Mouse (Mus musculus): ENCODE measurements around the gene Il17rb.

Il17rb gene

DNA sequence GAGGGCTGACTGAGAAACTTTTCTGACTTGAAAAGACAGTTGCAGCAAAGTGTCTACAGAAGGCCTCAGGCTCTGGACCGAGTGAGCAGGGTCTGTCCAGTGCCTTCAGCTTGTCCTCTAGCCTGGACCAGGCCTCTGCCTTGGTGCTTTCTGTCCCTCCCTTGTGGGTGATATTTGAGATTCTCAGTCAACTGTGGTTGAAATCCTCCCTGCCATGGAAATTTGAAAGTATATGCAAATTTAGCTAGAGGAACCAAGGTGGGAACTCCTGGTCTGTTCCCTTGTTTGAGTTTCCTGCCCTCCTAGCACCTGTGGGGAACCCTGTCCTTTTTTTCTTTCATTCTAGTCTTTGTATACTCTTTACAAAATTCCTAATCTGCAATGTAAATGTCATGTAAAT lies 6.3 kb upstream of the Il17rb start:
- no peak for DNase-seq

GRCm38 (mm10) chr14:30014487-30014886 lies 5.8 kb upstream of the Il17rb start:
- DNase-seq: no peak

GRCm38 (mm10) chr14:30011886-30012560 lies 3.3 kb upstream of the Il17rb start:
- DNase-seq: no peak

- DNase-seq: peak in 1 of 2 experiments; percentile 38
These were observed 1.3 kb upstream of the Il17rb start for GRCm38 (mm10) chr14:30009864-30010560.

DNA sequence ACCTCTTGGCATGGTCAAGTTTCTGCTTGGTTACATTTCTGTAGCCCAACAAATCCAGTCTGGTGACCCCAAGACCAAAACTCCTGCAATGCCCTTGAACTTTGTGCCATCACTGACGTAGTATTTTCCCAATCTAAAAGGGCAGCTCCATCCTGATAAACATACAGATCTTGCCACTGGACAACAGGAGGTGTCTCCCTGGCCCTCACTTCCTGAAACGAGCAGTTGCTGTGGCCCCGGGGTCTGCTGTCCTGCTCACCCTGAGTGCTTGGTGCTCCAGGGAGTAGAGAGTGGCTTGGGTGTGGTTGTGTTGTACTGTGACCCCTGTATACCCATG lies 9.3 kb downstream of the Il17rb start:
- DNase-seq: no peak

DNA sequence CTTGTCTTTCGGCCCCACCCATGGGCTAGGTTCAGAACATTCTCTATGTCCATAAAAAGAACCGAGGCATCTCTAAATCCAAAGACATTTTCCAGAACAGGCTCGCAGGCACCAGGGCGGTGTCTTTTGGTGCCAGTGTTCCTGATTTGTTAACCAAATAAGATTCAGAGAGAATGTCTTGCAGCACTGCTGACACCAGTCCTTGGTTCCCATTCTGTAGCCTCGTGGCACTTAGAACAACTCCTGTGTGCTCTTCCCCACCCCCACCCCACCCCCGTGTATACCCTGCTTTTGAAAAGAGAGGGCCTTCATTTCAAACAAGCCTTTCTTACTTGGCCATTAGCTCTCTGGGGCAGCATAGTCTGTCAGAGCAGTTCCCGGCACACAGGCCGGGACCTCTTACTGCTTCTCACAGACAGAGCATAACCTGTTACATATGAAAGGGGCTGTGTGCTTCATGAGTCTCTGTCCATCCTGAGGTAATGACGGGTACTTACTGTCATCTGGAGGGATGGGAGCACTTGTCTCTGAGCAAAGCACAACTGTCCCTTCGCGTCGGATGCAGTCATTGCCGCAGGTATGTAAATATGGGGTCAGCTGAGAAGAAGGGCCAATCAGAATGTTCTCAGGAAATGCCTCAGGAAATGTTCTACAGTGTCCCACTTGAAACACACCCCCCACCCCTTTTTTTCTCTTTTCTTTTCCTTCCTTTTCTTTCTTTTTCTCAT lies 9.8 kb downstream of the Il17rb start:
- no peak for DNase-seq

DNA sequence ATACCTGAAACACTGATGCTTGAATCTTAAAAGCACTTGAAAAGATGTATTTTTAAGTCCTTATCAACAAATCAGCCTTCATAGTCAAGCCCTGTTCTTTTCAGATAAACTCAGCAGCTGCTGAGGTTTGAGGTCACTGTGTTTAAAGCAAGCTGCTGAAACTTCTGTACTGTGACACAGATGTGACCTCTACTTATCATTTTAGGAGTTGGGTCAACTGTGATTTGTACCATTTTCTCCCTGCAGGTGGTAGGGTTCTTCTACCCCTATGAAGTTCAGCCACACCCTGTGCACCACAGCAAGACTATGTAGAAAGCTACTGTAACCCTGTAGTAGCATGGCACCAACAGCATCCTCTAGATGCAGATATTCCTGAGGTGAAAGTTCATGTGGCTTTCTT lies 11.4 kb downstream of the Il17rb start:
- DNase-seq: no peak

- no peak for DNase-seq
These were observed 12.5 kb downstream of the Il17rb start for GRCm38 (mm10) chr14:29996000-29996751.

GRCm38 (mm10) chr14:29994976-29995375 lies 13.7 kb downstream of the Il17rb start:
- DNase-seq: no peak

DNA sequence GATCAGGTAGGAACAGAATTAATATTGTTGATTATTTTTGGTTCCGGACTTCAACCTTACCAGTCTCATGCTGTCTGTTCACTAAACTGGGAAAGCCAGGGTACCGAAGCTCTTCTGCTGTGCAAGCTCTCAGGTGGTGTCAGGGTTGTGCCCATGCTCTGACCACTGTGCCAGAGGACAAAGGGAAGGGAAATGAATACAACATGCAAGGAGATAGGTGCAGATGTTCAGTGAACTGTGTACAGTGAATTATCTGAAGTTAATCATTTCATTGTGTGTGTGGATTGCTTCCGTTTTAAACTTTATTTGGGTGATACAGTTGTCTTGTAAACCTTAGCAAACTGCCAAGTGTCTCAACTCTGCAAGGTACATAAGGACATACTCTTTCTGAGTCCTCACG lies 20.4 kb downstream of the Il17rb start:
- no peak for DNase-seq

GRCm38 (mm10) chr14:29987739-29988138 lies 21.0 kb downstream of the Il17rb start:
- DNase-seq: no peak

- no peak for DNase-seq
These were observed 21.4 kb downstream of the Il17rb start for GRCm38 (mm10) chr14:29987276-29987675.

- no peak for DNase-seq
These were observed 22.6 kb downstream of the Il17rb start for GRCm38 (mm10) chr14:29986096-29986495.

DNA sequence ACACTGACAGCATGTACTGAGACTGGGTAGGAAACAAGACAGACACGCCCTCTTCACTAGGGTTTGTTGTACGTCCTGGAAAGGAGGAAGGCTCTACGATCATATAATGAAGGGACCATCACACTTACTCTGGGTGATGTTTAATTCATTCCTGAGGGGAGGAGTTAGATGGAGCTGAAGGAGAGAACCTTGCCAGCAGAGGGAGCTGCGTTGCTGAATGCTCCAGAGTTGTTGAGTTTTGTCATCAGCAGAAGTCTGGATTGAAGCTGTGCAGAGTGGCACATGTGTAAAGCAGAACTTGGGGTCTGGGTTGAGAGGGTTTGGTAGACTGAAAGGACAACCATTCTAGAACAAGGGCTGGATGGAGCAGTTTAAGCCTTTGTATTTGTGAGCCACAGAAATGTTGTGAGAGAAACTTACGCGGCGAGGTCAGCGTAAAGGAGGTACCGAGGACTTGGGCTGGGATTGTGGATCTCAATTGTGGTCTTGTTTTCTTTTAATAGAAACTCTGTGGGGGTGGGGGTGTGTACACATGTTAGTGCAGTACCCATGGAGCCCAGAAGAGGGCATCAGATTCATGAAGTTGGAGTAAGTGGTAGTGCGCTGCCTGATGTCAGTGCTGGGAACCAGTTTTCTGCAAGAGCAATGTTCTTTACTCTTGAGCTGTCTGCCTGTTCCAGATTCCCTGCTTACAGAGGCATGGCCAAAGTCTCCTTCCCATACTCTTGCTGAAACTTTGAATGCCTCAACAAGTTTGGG lies 28.1 kb downstream of the Il17rb start:
- DNase-seq: no peak

DNA sequence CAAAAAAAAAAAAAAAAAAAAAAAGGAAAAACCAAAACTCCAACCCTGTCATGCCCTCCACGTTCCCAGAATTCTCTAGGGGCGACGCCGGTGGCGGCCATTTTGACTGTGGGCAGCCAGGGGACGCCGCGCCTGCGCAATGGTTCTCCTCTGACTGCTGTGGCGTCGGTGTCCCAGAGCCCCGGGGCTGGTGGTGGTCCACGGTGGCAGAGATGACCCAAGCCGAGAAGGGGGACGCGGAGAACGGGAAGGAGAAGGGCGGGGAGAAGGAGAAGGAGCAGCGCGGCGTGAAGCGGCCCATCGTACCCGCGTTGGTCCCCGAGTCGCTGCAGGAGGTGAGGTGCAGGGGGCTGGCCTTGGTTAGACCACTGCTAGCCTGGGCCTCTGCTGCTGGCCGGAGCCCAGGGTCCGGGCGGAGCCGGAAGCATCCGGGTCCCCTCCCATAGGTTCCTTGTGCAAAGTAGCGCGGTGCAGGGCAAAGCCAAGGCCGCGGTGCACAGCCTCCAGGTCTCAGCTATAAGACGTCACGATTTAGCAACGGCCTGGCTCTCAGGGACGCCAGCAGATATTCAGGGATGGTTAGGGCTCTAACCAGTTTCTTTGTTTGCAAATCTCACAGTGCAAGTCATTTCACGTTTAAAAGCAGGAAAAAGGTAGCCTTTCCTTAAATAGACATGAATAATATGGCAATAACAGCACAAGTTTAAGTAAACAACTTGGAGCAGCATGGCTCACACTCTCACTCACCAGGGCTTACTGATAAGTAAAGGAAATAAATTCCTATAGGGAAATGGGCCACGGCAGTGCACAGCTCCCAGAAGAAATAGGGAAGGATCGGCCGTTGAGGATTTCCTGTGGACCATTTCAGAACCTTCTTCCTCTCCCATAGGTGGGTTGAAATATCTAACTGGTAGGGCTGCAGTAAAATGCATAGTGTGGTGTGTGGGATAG lies 30.2 kb downstream of the Il17rb start, which contains the start of gene Actr8:
Actr8 (plus strand) TSS at position 84 of the 951 bp plus-strand sequence.
- DNase-seq: peak; percentile 93 to 95

DNA sequence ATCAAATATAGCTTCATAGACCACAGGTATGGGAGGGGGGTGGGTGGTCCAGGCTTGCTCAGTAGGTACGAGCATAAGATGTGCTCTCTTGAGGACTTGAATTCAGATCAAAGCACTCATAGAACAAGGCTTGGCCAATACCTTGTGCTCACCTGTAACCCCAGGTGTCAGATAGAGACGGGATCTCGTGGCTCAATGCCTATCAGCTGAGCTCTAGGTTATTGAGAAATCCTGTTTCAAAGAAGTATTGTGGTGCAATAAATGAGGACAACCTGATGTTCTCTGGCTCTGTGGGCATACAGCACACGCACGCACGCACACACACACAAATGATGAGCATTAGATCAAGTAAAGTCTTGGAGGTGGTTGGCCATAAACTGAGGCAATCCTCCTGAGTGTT lies 31.8 kb downstream of the Il17rb start:
- no peak for DNase-seq

GRCm38 (mm10) chr14:29971993-29972392 lies 36.7 kb downstream of the Il17rb start:
- DNase-seq: no peak

DNA sequence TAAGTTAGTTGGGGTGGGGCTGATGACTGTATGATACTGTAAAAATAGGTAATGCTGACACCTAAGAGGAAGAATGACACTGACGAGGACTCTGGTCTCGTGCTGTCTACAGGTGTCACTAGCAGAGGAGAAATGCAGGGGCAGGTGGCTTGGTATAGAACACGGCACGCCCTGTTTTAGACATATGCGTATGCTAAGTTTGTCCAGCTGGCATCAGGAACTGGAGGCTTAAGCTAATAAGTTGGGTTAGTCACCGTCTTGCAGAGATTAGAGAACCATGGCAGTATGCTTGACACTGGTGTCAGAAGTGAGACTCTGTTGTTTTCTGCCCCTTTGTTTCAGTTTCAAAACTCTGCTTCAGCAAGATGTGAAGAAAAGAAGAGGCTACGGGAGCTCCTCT lies 37.2 kb downstream of the Il17rb start:
- no peak for DNase-seq

- peak; percentile 90 to 94 for DNase-seq
These were observed 40.4 kb downstream of the Il17rb start, which contains the start of gene Selenok for GRCm38 (mm10) chr14:29968075-29968821. Gene Selenok (plus strand): TSS chr14:29968308.

DNA sequence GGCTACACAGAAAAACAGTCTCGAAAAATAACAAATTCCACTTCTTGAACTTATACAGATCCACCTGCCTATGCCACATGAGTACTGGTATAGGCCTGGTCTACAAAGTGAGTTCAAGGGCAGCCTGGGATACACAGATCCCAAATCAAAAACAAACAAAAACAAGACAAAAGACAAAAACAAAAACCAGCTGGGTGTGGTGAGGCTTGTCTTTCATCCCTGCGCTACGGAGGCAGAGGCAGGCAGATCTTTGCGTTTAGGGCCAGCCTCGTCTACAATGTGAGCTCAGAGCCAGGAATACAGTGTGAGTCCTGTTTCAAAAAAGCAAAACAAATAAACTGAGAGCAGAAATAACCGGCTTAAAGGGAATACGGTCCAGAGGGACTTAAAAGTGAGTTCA lies 41.1 kb downstream of the Il17rb start:
- DNase-seq: no peak
